13 mouse cellular contexts compared by ENCODE assay signal in the genomic region with DNA sequence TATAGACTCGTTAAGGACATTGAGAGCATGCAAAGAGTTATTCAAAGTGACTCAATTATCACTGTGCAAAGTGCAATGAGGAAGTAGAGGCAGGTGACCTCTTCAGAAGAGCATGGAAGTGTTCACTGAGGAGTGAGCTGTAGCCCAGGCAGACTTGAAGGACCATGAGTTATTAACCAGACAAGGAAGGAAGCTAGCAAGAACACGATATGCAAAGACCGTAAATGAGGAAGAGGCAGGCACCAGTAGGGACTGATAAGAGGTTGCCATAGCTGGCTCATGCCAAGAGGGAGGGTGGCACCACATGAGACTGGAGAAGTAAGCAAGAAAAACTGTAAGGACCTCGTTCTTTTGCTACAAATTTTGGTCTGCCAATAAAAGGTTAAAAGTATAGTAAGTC. TPM values are rescaled to one million over a fixed set of nuclear protein-coding genes. Genes with fewer than 3 reads are reported as not detected.
DNase-seq lines count a peak whose midpoint lies in the region; ATAC-seq and TF ChIP-seq lines count a peak whose summit lies in the region.
"Had no signal": no experiment of that assay in that cellular context is flagged by ENCODE, and none has a peak within 500 bp of the region (broad histone marks: within the 10 kb centered on the region; RNA-seq: fewer than 3 reads in every experiment).

No protein-coding gene starts in this region.

- TF ChIP-seq POLR2A in lung, adult 2 months (IDR thresholded peaks at IDR 0.05; ENCODE audit: borderline replicate concordance, extremely low read depth, low read depth, low read length), result no peak

- peaks cover 7% of the 10 kb centered on the region; the same call in 1 of the 2 replicates for H3K36me3 ChIP-seq in liver, embryonic 13.5 days
- H3K36me3 ChIP-seq: heart, embryonic 15.5 days had no signal

- peak overlapping the region; percentile 40 for H3K9ac ChIP-seq in liver, embryonic 13.5 days
- H3K9ac ChIP-seq: heart, embryonic 15.5 days; neural tube, embryonic 12.5 days had no signal

- TF ChIP-seq CTCF in lung, adult 2 months (IDR thresholded peaks at IDR 0.05; ENCODE audit: insufficient read depth, low read length), result no peak

- H3K27ac ChIP-seq in liver, embryonic 13.5 days, result peak overlapping the region; percentile 24; the same call in 1 of the 2 replicates
- H3K27ac ChIP-seq: heart, embryonic 15.5 days; neural tube, embryonic 12.5 days had no signal

- 27% methylated on average over 4 of the region's 4 CpGs for WGBS in lung, adult 2 months
- 12% methylated on average over 4 of the region's 4 CpGs for WGBS in liver, embryonic 13.5 days (ENCODE audit: insufficient replicate concordance)

- ATAC-seq in liver, embryonic 13.5 days (ENCODE audit: low read depth), result no peak
- peak; percentile 69 for ATAC-seq in megakaryocyte progenitor cell, adult 5-6 weeks (replicated peaks; ENCODE audit: poor library complexity)
- no peak for ATAC-seq in inflammation-experienced regulatory T-cells, adult 6 months
- no peak for ATAC-seq in frontal cortex, adult (ENCODE audit: low TSS enrichment)

- no peaks in the 10 kb centered on the region for H3K27me3 ChIP-seq in liver, embryonic 13.5 days
- H3K27me3 ChIP-seq: heart, embryonic 15.5 days; neural tube, embryonic 12.5 days had no signal

- no peak overlapping the region for H3K4me3 ChIP-seq in lung, adult 2 months (replicated peaks; ENCODE audit: extremely low read depth, low read depth, low read length)
- H3K4me3 ChIP-seq in liver, embryonic 13.5 days (replicated peaks), result no peak overlapping the region
- H3K4me3 ChIP-seq: heart, embryonic 15.5 days; neural tube, embryonic 12.5 days had no signal

- DNase-seq in lung, adult 18-20 months, result peak; percentile 35 to 47
- no peak for DNase-seq in lung, adult 2 months
- peak; percentile 15 for DNase-seq in liver, embryonic 13.5 days
- DNase-seq in ovary, postnatal 36 days (ENCODE audit: low spot score), result no peak
- no peak for DNase-seq in adrenal gland, postnatal 4 days (ENCODE audit: low spot score in 2 of 2)
- DNase-seq: cerebellum, postnatal 14 days; right cerebral cortex, postnatal 4 days; thymus, postnatal 4 days had no signal

- peak overlapping the region; percentile 13; the same call in 1 of the 2 replicates for H3K4me2 ChIP-seq in liver, embryonic 13.5 days
- H3K4me2 ChIP-seq: heart, embryonic 15.5 days; neural tube, embryonic 12.5 days had no signal

- no peaks in the 10 kb centered on the region for H3K9me3 ChIP-seq in liver, embryonic 13.5 days (replicated peaks)
- H3K9me3 ChIP-seq: heart, embryonic 15.5 days; neural tube, embryonic 12.5 days had no signal

- H3K4me1 ChIP-seq in lung, adult 2 months (ENCODE audit: control insufficient read depth, insufficient read depth, low read length), result peaks cover 10% of the 10 kb centered on the region
- peaks cover 62% of the 10 kb centered on the region for H3K4me1 ChIP-seq in liver, embryonic 13.5 days (replicated peaks)

RNA-seq across cellular contexts. Expression of gene Ythdf2, which starts 2.7 kb away (rescaled TPM):
- polyA plus RNA-seq in lung, adult 2 months (2012; rRNA removed), result 13.9 and 17.1 TPM in 2 replicates
- 40.3 and 48.5 TPM in 2 replicates for polyA plus RNA-seq in liver, embryonic 13.5 days (2015; fragmentation: Nextera tagmentation; extraction: Ambion mirVana)
- total RNA-seq in megakaryocyte progenitor cell, adult 5-6 weeks (2015), result 64.7 and 66.5 TPM in 2 replicates
- 64.0 and 69.7 TPM in 2 replicates for total RNA-seq in megakaryocyte progenitor cell, adult 5-6 weeks (2017)
- polyA plus RNA-seq in inflammation-experienced regulatory T-cells, adult 6 months (2017; shearing (Covaris generic)), result 100 to 1,000 TPM in 2 of 3 experiments, 10 to 100 TPM in 1; 77.8 to 124 (median 122) TPM
- 10 to 100 TPM; 61.7 to 63.4 TPM for total RNA-seq in adrenal gland, postnatal 4 days (2021)

RNA-seq across cellular contexts. Expression of gene Gmeb1, which starts 46.6 kb away (rescaled TPM):
- polyA plus RNA-seq in lung, adult 2 months (2012; rRNA removed), result 13.8 and 16.9 TPM in 2 replicates
- polyA plus RNA-seq in liver, embryonic 13.5 days (2015; fragmentation: Nextera tagmentation; extraction: Ambion mirVana), result 16.9 and 17.3 TPM in 2 replicates
- 13.9 and 14.3 TPM in 2 replicates for total RNA-seq in megakaryocyte progenitor cell, adult 5-6 weeks (2015)
- total RNA-seq in megakaryocyte progenitor cell, adult 5-6 weeks (2017), result 18.7 and 29.3 TPM in 2 replicates
- polyA plus RNA-seq in inflammation-experienced regulatory T-cells, adult 6 months (2017; shearing (Covaris generic)), result 10 to 100 TPM; 13.0 to 17.0 (median 13.1) TPM
- 10 to 100 TPM; 19.8 to 26.8 TPM for total RNA-seq in adrenal gland, postnatal 4 days (2021)

RNA-seq across cellular contexts. Expression of gene Taf12, which starts 59.3 kb away (rescaled TPM):
- polyA plus RNA-seq in lung, adult 2 months (2012; rRNA removed), result 5.0 and 10.3 TPM in 2 replicates
- polyA plus RNA-seq in liver, embryonic 13.5 days (2015; fragmentation: Nextera tagmentation; extraction: Ambion mirVana), result 53.3 and 62.2 TPM in 2 replicates
- total RNA-seq in megakaryocyte progenitor cell, adult 5-6 weeks (2015), result 40.5 and 42.1 TPM in 2 replicates
- 34.1 and 72.2 TPM in 2 replicates for total RNA-seq in megakaryocyte progenitor cell, adult 5-6 weeks (2017)
- polyA plus RNA-seq in inflammation-experienced regulatory T-cells, adult 6 months (2017; shearing (Covaris generic)), result 100 to 1,000 TPM in 1 of 3 experiments, 10 to 100 TPM in 2; 78.9 to 105 (median 84.2) TPM
- 10 to 100 TPM; 19.4 to 23.3 TPM for total RNA-seq in adrenal gland, postnatal 4 days (2021)

Comparison
In these comparisons a context has a peak if more than half of its experiments do, and no peak if none do; other contexts are left out.
1. DNase-seq: peak in lung, adult 18-20 months (2 of 2) and liver, embryonic 13.5 days (single experiment); none in lung, adult 2 months (single experiment), ovary, postnatal 36 days (single experiment) and adrenal gland, postnatal 4 days (0 of 2).